Mouse (Mus musculus) E14TG2a.4 (cell line): ENCODE results near the gene Sp9.

ENCODE experiments used
- CTCF ChIP-seq: conservative IDR thresholded peaks from 2 replicates; pipeline ENCODE4 v1.5.1; 2014; ENCODE audit warnings: low read length
- NANOG ChIP-seq: IDR thresholded peaks from 2 replicates; pipeline ENCODE4 v1.6.1; 2014; ENCODE audit warnings: borderline replicate concordance, low read length, mixed read lengths
- POU5F1 ChIP-seq: IDR thresholded peaks from 2 replicates; pipeline ENCODE4 v1.6.1; 2014; ENCODE audit warnings: low read length, borderline replicate concordance

GRCm38 (mm10) chr2:73267818-73268217 is 3.9 kb upstream of the Sp9 start:
- TF ChIP-seq CTCF (no peak), NANOG (no peak), POU5F1 (no peak)
